Mouse (Mus musculus) frontal cortex, adult (tissue): ENCODE measurements at regions not wholly inside any gene's neighbourhood (a gene's known extent, or its start where the extent isn't known, plus 50 kb on each side); places are given as distances from the start of the nearest gene placed in this dataset.

Experiments
- ATAC-seq: cut with Nextera tagmentation; 2 replicates; pipeline ENCODE4 v1.9.2; 2017; ENCODE audit warnings: mild to moderate bottlenecking, moderate library complexity, mixed read lengths; ENCODE audit not compliant: low TSS enrichment

DNA sequence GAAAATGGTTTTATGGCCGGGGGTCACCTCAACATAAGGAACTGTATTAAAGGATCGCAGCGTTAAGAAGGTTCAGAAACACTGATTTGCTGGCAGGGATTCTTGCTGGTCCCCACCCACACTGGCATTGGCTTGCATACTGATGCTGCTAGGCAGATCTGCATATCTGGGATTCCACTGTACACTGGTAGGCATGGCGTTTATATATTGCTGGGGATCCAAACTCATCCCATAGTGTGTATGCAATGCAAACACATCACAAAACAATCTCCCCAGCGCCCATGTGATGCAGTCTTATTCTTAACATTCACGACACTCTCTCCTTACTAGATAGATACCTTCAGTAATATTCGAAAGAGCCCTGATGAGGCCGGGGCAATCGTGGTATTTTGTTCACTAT, 105.0 kb downstream of the Dyrk2 start:
- no peak for ATAC-seq

- no peak for ATAC-seq
These were observed 104.2 kb downstream of the Dyrk2 start for GRCm38 (mm10) chr10:118765544-118766441.

DNA sequence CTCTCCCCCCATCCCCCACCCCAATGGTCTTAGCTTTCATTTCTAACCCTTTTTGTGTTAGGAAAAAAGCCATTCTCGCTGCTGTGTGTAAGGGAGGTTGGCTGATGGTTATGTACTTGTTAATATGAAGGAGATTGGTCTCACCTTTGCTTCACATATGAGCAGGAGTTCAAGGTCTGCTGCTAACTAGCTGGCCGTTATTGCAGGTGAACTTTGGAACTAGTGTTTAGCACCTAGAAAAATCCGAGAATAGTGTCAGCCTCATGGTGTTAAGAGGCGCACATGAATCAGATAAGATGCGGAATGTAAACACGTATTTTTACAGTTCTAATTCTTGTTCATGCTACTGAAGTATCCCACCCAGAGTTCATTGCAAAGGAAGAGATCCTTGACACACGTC, 103.2 kb downstream of the Dyrk2 start:
- no peak for ATAC-seq

GRCm38 (mm10) chr10:118769751-118770150, 100.3 kb downstream of the Dyrk2 start:
- no peak for ATAC-seq

GRCm38 (mm10) chr10:118778656-118779055, 91.4 kb downstream of the Dyrk2 start:
- ATAC-seq = no peak

DNA sequence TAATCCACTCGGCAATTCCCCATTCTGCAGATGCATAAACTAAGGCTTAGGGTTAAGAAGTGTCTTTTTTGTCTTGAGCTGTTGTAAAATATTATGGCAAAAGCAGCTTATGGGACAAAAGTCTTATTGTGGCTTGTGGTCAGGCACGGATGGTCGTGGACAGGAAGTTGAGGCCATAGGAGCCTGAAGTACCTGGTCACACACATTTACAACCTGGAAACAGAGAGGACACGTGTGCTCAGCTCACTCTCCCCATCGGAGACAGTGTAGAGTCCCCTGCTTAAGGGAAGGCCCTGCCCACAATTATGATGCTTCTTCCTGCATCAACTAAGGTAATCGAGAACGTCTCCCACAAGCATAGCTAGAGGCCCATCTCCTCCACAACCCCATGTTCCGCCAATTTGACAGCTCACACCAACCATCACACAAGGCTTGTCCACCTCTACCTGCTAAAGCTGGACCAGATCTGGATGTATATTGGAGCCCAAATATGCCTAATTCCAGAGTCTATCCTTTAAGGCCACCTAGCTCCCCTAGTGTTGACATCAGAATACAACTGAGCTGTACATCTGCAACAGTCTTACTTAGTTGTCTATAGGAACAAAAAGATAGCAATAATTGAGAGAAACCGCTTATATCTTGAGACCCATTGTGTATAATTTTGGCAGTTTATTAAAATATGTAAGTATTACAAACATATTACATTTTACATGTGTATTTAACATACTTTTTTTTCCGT, 89.0 kb downstream of the Dyrk2 start:
- ATAC-seq = 0 out of 2 replicates have a peak, but pooled peaks have one; percentile 46

- ATAC-seq = peak; percentile 94
These were observed 88.2 kb downstream of the Dyrk2 start for GRCm38 (mm10) chr10:118781811-118782232.

DNA sequence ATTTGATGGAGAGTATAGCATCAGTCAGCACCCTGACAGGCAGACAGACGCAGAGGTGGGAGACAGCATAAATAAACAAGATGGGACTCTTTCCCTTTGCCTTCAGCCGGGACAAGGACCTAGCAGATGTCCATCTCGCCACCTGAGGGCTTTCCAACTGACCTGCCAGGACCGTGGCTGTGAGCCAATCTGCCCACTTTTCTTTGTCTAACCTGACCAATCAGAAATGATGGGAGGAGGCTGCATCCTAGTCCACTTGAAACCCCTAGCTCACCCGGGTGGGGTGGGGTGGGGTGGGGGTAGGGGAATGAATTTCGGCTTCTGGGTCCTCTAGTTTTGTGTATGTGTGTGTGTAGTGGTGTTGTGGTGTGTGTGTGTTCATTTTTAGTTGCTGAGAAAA, 87.4 kb downstream of the Dyrk2 start:
- no peak for ATAC-seq

- no peak for ATAC-seq
These were observed 82.7 kb downstream of the Dyrk2 start for GRCm38 (mm10) chr10:118787280-118787690.

DNA sequence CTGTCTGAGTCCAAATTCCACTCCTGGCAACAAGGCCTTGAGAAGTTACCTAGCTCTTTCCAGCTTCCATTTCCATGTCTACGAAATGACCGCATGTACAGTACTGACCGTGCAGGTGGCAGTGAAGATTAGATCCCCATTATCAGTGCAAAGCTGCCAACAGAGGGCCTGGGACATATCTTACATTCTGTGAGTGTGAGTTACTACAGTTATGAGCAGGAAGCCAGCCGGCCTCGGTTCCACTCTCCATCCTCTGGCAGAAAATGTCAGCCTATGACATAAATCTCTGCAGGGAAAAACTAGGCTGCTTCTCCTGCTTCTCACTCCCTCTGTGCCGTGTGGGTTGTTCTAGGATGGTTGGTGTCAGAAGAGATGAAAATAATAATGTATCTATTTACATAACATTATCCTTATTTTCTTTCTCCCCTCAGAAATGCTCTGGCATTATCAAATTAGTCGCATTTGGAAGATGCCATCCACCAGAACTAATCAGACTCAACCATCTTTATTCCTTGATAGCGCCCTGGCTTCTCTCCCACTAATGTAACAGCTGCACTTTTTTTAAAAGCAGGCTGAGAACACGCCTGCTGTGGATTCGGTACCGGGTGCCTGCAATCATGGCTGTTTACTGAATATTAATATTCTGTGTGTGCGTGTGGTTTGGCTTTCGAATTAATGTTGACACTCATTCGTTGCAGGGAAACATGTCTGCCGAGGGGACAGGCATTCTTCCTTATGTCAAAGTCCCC, 77.5 kb downstream of the Dyrk2 start:
- peak; percentile 92 for ATAC-seq

- ATAC-seq = peak; percentile 48; the same call in 1 of the 2 replicates
These were observed 76.2 kb downstream of the Dyrk2 start for GRCm38 (mm10) chr10:118793794-118794193.

- ATAC-seq = no peak
These were observed 75.5 kb downstream of the Dyrk2 start for GRCm38 (mm10) chr10:118794395-118795060.

DNA sequence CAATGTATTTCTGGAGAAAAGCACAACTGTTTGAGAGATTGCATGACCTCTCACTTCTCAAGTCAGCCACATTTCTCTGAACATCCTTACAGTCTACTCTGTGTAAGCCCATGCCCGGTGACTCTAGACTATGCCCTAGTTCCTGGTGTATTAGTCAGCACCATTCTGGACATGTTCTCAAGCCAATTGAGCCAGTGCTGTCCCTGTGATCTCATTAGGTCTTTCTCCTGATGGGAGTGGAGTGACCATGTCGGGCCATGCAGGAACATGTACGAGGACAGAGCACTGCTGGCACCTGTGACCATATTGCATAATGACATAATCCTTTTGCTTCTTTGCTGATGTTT, 75.0 kb downstream of the Dyrk2 start:
- ATAC-seq = no peak

DNA sequence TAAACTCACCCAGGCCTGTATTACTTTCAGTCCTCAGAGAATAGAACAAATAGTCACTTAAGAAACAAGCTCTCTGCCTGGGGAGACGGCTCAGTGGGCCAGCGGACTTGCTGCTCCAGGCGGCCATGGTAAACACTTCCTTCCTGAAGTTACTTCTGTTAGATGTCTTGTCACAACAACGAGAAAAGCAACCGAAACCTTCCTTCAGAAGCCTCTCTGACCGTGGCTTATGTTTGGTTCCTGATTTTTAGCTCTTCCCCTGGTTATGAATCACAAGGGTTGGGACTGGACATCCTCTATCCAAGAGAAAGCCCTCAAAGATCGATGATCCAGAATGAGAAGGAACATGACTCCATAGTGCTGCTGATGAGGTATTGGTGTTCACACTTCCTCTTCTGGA, 73.5 kb downstream of the Dyrk2 start:
- ATAC-seq = no peak

DNA sequence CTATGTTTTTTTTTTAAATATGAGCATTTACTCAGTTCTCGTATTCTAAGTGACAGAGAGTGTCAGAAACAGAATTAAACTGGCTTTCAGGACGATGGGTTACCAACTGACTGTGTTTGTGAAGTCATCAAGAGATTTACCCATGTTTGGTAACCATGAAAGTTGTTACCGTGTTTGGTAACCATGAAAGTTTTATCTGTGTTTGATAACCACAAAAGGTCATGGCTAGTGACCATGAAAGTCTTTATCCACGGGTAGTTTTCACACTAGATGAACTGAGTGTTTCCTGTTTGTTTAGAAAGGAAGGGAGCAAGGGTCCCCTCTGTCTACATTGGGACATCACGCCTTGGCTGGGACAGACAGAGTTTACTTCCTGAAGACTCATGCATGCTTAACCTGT, 72.8 kb downstream of the Dyrk2 start:
- ATAC-seq = no peak

- ATAC-seq = 0 out of 2 replicates have a peak, but pooled peaks have one; percentile 41
These were observed 70.2 kb downstream of the Dyrk2 start for GRCm38 (mm10) chr10:118799767-118800166.

- no peak; the same call in 1 of the 2 replicates for ATAC-seq
These were observed 66.0 kb downstream of the Dyrk2 start for GRCm38 (mm10) chr10:118803922-118804557.

- peak; percentile 38; the same call in 1 of the 2 replicates for ATAC-seq
These were observed 65.4 kb downstream of the Dyrk2 start for GRCm38 (mm10) chr10:118804574-118804973.
